Mouse (Mus musculus) bone marrow macrophage, adult 2 months (primary cell): ENCODE data around the gene Akap6.

Source experiments
- CTCF ChIP-seq: IDR thresholded peaks from 2 replicates; pipeline ENCODE4 v1.5.1; 2012; ENCODE audit warnings: low read depth, mild to moderate bottlenecking, low read length, moderate library complexity
- POLR2A ChIP-seq: IDR thresholded peaks from 2 replicates; pipeline ENCODE4 v1.6.1; 2012; ENCODE audit warnings: mild to moderate bottlenecking, low read depth, low read length, borderline replicate concordance

DNA sequence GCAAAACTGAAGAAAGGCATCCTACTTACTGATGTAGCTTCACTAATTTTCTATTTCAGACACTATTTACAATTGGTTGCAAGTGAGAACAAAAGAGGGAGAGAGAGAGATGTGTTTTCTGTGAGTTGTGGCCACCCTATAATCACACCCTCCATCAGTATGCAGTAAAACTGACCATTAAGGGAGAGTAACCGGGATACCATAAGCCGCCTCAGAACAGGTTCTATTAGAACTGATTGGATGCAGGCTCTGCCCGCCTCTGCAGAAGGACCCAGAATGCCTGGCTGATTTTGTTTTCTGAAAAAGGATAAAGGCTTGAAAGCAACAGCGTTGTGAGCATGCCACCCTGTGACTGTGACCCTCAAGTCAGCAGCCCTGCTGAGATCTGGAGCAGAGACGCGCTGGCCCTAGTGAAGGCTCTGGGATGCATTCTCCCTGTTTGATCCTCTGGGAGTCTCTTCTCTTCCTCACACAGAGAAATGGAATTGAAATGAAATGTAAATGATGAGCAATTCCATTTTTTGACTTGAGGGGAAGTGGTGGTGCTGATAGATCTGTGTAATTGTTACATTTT, 445.0 kb downstream of the Akap6 start:
- TF ChIP-seq CTCF (no peak), POLR2A (no peak)
